33 mouse cellular contexts compared by ENCODE assay signal in the genomic region with DNA sequence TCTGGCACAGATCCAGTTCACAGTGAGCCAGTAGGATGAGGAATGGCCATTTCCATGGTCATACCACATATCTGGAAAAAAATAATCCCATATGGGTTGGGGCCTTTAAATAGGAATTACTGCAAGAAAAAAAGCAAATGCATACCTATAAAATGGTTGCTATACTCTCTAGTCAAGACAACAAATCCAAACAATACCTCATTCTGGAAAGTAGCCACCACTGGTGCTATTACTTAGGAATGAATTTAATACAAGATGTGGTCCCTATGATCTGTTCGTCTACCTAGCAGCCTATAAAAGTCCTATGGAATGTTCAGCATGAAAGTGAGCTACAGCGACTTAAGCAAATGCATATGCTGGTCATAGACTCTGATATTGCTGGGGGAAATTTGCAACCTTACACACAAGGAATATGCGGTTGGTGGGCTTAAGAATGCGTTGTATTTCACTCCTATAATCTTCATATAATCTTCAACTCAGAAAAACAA.
"Had no signal": no experiment of that assay in that cellular context is flagged by ENCODE, and none has a peak within 500 bp of the region (broad histone marks: within the 10 kb centered on the region; RNA-seq: fewer than 3 reads in every experiment).

No protein-coding gene starts in this region.

- ATAC-seq: hindbrain, embryonic 16.5 days; hindbrain, postnatal 0 days; inflammation-experienced regulatory T-cells, adult 6 months; intestine, embryonic 15.5 days; intestine, embryonic 16.5 days; intestine, postnatal 0 days had no signal

- H3K9ac ChIP-seq: heart, embryonic 12.5 days; heart, embryonic 13.5 days; heart, embryonic 15.5 days; hindbrain, embryonic 12.5 days; hindbrain, embryonic 13.5 days; hindbrain, embryonic 14.5 days; hindbrain, embryonic 15.5 days; intestine, embryonic 15.5 days; kidney, embryonic 15.5 days had no signal

- H3K4me3 ChIP-seq: heart, embryonic 10.5 days; heart, embryonic 12.5 days; heart, embryonic 13.5 days; heart, embryonic 15.5 days; hindbrain, embryonic 10.5 days; hindbrain, embryonic 12.5 days; hindbrain, embryonic 13.5 days; hindbrain, embryonic 15.5 days; intestine, embryonic 15.5 days; kidney, embryonic 15.5 days; layer of hippocampus, adult 2 months had no signal

- DNase-seq: heart, postnatal 10 days; heart, postnatal 14 days; heart, postnatal 36 days; kidney, adult 11 months; kidney, adult 2 months; kidney, adult 8-10 months; kidney, adult 9 months; kidney, postnatal 10 days; kidney, postnatal 14 days; kidney, postnatal 25 days; kidney, postnatal 36 days; kidney, postnatal 4 days; layer of hippocampus, adult 9-11 months; layer of hippocampus, postnatal 36 days had no signal

- H3K27ac ChIP-seq: heart, embryonic 10.5 days; heart, embryonic 13.5 days; heart, embryonic 15.5 days; hindbrain, embryonic 10.5 days; hindbrain, embryonic 12.5 days; hindbrain, embryonic 13.5 days; hindbrain, embryonic 14.5 days; hindbrain, embryonic 15.5 days; hindbrain, postnatal 0 days; intestine, embryonic 15.5 days; kidney, embryonic 15.5 days; kidney, postnatal 0 days; layer of hippocampus, adult 2 months had no signal

- H3K36me3 ChIP-seq: heart, embryonic 10.5 days; heart, embryonic 12.5 days; heart, embryonic 13.5 days; heart, embryonic 15.5 days; hindbrain, embryonic 10.5 days; hindbrain, embryonic 12.5 days; hindbrain, embryonic 13.5 days; hindbrain, embryonic 15.5 days; intestine, embryonic 15.5 days; kidney, embryonic 15.5 days had no signal

- H3K9me3 ChIP-seq: heart, embryonic 10.5 days; heart, embryonic 12.5 days; heart, embryonic 13.5 days; heart, embryonic 15.5 days; hindbrain, embryonic 10.5 days; hindbrain, embryonic 12.5 days; hindbrain, embryonic 13.5 days; hindbrain, embryonic 15.5 days; intestine, embryonic 15.5 days; kidney, embryonic 15.5 days had no signal

- H3K4me2 ChIP-seq: heart, embryonic 11.5 days; heart, embryonic 12.5 days; heart, embryonic 13.5 days; heart, embryonic 15.5 days; hindbrain, embryonic 12.5 days; hindbrain, embryonic 13.5 days; hindbrain, embryonic 14.5 days; hindbrain, embryonic 15.5 days; intestine, embryonic 15.5 days; kidney, embryonic 15.5 days had no signal

- H3K4me1 ChIP-seq: heart, embryonic 10.5 days; heart, embryonic 12.5 days; heart, embryonic 13.5 days; heart, embryonic 15.5 days; hindbrain, embryonic 10.5 days; hindbrain, embryonic 12.5 days; hindbrain, embryonic 13.5 days; hindbrain, embryonic 15.5 days; intestine, embryonic 15.5 days; kidney, embryonic 15.5 days had no signal

- H3K27me3 ChIP-seq: heart, embryonic 12.5 days; heart, embryonic 13.5 days; heart, embryonic 15.5 days; hindbrain, embryonic 12.5 days; hindbrain, embryonic 13.5 days; hindbrain, embryonic 15.5 days; intestine, embryonic 15.5 days; kidney, embryonic 15.5 days had no signal
